Mouse (Mus musculus) 3134 (cell line): Measurements from ENCODE around the gene Cdkl2.

ENCODE experiments used
- DNase-seq: peaks from one replicate; pipeline ENCODE4 v3.0.0-alpha.2; 2011; ENCODE audit warnings: low spot score; ENCODE audit not compliant: insufficient read length; ENCODE audit errors: extremely low read depth

The Cdkl2 gene

DNA sequence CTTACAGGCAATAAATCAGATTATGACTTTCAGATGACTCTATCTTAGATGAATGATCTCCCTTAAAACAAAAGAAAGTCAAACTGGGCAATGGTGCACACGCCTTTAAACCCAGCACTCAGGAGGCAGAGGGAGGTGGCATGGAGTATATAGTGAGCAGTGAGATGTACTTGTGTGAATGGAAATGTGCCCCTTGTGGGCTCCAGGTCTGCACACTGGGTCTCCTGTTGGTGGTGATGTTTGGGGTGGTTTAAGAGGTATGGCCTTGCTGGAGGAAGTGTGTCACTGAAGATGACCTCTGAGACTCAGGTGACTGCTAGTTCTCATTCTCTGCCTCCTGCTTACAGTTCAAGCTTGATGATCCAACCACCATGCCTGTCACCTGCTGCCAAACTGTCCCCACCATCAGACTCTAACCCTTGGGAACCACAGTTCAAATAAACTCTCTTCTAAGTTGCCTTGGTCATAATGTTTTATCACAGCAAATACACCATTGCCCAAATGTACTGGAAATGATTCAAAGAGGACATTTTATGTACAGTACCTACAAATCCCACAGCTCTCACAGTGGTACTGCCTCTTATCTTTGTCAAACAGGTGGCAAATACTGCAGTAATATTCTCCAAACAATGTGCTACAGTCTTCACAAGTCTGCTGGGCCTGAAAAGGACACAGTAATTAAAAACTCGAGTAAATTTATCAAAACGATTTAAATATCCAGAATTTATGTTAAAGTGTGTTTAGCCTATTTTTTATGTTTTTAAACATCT lies 86.5 kb downstream of the Cdkl2 start:
- DNase-seq: peak; percentile 19
